Mouse (Mus musculus): ENCODE measurements around the gene Chrna1.
A peak's percentile ranks its signal among the peaks of the same experiment; 100 is the strongest.
"Not testable (repeated sequence)": the region's sequence is repeated elsewhere in the genome, so short reads cannot be mapped to it uniquely, and the experiment has no call there.

Chrna1 gene

GRCm38 (mm10) chr2:73590106-73590505 is 10.0 kb upstream of the Chrna1 start:
- no peak for DNase-seq

- DNase-seq = no peak
These were observed 8.8 kb upstream of the Chrna1 start for GRCm38 (mm10) chr2:73588951-73589350.

GRCm38 (mm10) chr2:73587109-73587506 is 7.0 kb upstream of the Chrna1 start:
- DNase-seq = no peak

- no peak for DNase-seq
These were observed 6.4 kb upstream of the Chrna1 start for GRCm38 (mm10) chr2:73586392-73587108.

- DNase-seq = no peak
These were observed 5.3 kb upstream of the Chrna1 start for GRCm38 (mm10) chr2:73585347-73585831.

GRCm38 (mm10) chr2:73584645-73585346 is 4.7 kb upstream of the Chrna1 start:
- peak; percentile 35 for DNase-seq

GRCm38 (mm10) chr2:73580720-73581119 is 582 bp upstream of the Chrna1 start:
- no peak for DNase-seq

GRCm38 (mm10) chr2:73579168-73579567 is 970 bp downstream of the Chrna1 start:
- DNase-seq = no peak

- no peak for DNase-seq
These were observed 5.7 kb downstream of the Chrna1 start for GRCm38 (mm10) chr2:73574418-73574817.

- DNase-seq = no peak
These were observed 6.6 kb downstream of the Chrna1 start for GRCm38 (mm10) chr2:73573556-73573955.

GRCm38 (mm10) chr2:73572539-73573372 is 7.4 kb downstream of the Chrna1 start:
- peak; percentile 54 for DNase-seq

- DNase-seq = no peak
These were observed 8.2 kb downstream of the Chrna1 start for GRCm38 (mm10) chr2:73571901-73572300.

GRCm38 (mm10) chr2:73571304-73571703 is 8.8 kb downstream of the Chrna1 start:
- no peak for DNase-seq

- peak; percentile 67 for DNase-seq
These were observed 13.0 kb downstream of the Chrna1 start for GRCm38 (mm10) chr2:73566989-73567605.

- DNase-seq = peak; percentile 42
These were observed 14.0 kb downstream of the Chrna1 start for GRCm38 (mm10) chr2:73566162-73566561.

- DNase-seq = no peak
These were observed 16.4 kb downstream of the Chrna1 start for GRCm38 (mm10) chr2:73563690-73564089.

GRCm38 (mm10) chr2:73562656-73563055 is 17.5 kb downstream of the Chrna1 start:
- no peak for DNase-seq

- peak; percentile 40 for DNase-seq
These were observed 18.5 kb downstream of the Chrna1 start for GRCm38 (mm10) chr2:73561665-73562063.

- no peak for DNase-seq
These were observed 19.1 kb downstream of the Chrna1 start for GRCm38 (mm10) chr2:73560899-73561664.

- DNase-seq = no peak
These were observed 19.7 kb downstream of the Chrna1 start for GRCm38 (mm10) chr2:73560445-73560844.

- DNase-seq = no peak
These were observed 22.2 kb downstream of the Chrna1 start for GRCm38 (mm10) chr2:73557956-73558355.

GRCm38 (mm10) chr2:73557061-73557460 is 23.1 kb downstream of the Chrna1 start:
- not testable (repeated sequence) for DNase-seq
